Mouse (Mus musculus): ENCODE results near the gene Zbtb16. TPM values are rescaled to one million over a fixed set of nuclear protein-coding genes. Genes with fewer than 3 reads are reported as not detected.

Gene Zbtb16
- polyA plus RNA-seq, 1 experiment from 2014 or later, result 11.3 TPM

DNA sequence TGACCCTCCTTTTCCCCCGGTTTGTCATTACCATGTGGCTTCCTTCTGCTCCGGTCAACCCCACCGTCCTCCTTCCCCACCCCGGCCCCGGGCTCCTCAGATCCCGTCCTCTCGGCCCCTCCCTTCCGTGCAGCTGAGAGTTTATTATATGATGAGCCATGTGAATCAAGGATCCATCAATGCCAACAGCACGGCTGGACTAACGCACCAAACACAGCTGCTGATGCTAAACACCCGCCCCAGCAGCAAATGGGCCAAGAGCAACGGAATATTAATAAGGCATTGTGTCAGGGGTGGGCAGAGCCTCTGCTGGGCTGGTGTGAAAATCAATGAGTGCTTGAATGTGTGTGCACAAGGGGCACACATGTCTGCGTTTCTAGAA lies 173.0 kb downstream of the Zbtb16 start:
- peak overlapping the region; percentile 83 for H3K27ac ChIP-seq (replicated peaks)
- H3K4me3 ChIP-seq, result no peak overlapping the region
- H3K36me3 ChIP-seq, result peaks cover 7% of the 10 kb centered on the region
- peak; percentile 80 for ATAC-seq (ENCODE audit: low FRiP score, low read depth)
- H3K4me2 ChIP-seq (replicated peaks), result peak overlapping the region; percentile 40
- WGBS, result 16% methylated on average over 13 of the region's 13 CpGs
- H3K27me3 ChIP-seq, result 0 out of 2 replicates have a peak, but pooled peaks cover 5% of the 10 kb centered on the region
- peaks cover 30% of the 10 kb centered on the region for H3K4me1 ChIP-seq
- H3K9ac ChIP-seq (replicated peaks), result no peak overlapping the region; the same call in 1 of the 2 replicates
- H3K9me3 ChIP-seq, result peaks cover 5% of the 10 kb centered on the region

DNA sequence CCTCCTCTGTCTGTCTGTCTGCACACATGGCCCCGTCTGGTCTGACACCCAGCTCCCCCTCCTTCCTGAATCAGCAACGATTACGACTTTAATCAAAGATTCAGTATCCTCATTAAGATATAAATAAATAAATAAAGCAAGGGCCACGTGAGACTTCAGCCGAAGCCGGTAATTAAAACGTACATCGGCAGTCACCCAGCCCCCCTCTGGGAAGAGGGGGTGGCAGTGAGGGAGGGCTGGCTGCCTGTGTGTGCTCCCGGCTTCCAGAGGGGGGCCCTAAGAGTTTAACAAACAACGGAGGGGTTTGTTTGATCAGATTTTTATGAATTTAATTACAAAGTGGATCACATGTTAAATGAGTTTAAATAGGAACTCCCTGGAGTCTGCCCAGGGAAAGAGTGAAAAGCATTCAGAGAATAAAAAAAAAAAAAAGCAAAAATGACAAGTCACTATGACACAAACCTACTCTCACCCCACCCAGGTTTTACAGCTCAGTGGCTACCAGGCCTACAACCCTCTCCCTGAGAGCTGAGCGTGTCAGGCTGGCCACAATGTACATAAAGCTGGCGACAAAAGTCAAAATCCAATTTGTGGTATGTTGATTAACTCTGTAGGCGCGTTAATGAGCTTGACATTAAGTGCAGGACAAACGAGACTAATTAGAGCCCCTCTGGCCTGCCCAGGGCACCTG lies 173.5 kb downstream of the Zbtb16 start:
- ATAC-seq (ENCODE audit: low FRiP score, low read depth), result peak; percentile 55
- H3K4me1 ChIP-seq, result peaks cover 30% of the 10 kb centered on the region
- peaks cover 5% of the 10 kb centered on the region for H3K9me3 ChIP-seq
- H3K27me3 ChIP-seq, result 0 out of 2 replicates have a peak, but pooled peaks cover 5% of the 10 kb centered on the region
- H3K4me2 ChIP-seq (replicated peaks), result peak overlapping the region; percentile 40
- peak overlapping the region; percentile 83 for H3K27ac ChIP-seq (replicated peaks)
- WGBS, result 17% methylated on average over 15 of the region's 15 CpGs
- peak overlapping the region; percentile 4 for H3K9ac ChIP-seq (replicated peaks)
- peaks cover 7% of the 10 kb centered on the region for H3K36me3 ChIP-seq
- H3K4me3 ChIP-seq, result no peak overlapping the region

GRCm38 (mm10) chr9:48661225-48662023 lies 174.6 kb downstream of the Zbtb16 start:
- Histone ChIP-seq H3K4me3 (no peak overlapping the region), H3K27ac (replicated peaks) (peak overlapping the region; percentile 83), H3K4me1 (peaks cover 32% of the 10 kb centered on the region), H3K27me3 (0 out of 2 replicates have a peak, but pooled peaks cover 5% of the 10 kb centered on the region), H3K36me3 (peaks cover 7% of the 10 kb centered on the region), H3K9me3 (peaks cover 5% of the 10 kb centered on the region), H3K9ac (replicated peaks) (0 out of 2 replicates have a peak overlapping the region, but pooled peaks have one; percentile 4), H3K4me2 (replicated peaks) (no peak overlapping the region)
- WGBS, result 57% methylated on average over 9 of the region's 9 CpGs
- ATAC-seq (ENCODE audit: low FRiP score, low read depth), result 0 out of 2 replicates have a peak, but pooled peaks have one; percentile 7

GRCm38 (mm10) chr9:48655525-48656169 lies 180.4 kb downstream of the Zbtb16 start:
- Histone ChIP-seq H3K36me3 (peaks cover 7% of the 10 kb centered on the region), H3K4me3 (no peak overlapping the region), H3K9me3 (peaks cover 5% of the 10 kb centered on the region), H3K27ac (replicated peaks) (no peak overlapping the region), H3K9ac (replicated peaks) (no peak overlapping the region), H3K4me1 (peaks cover 34% of the 10 kb centered on the region), H3K27me3 (no peaks in the 10 kb centered on the region), H3K4me2 (replicated peaks) (no peak overlapping the region)
- ATAC-seq (ENCODE audit: low FRiP score, low read depth), result no peak
- WGBS, result 26% methylated on average over 5 of the region's 5 CpGs

- peaks cover 43% of the 10 kb centered on the region for H3K4me1 ChIP-seq
- no peak for ATAC-seq (ENCODE audit: low FRiP score, low read depth)
- no peak overlapping the region for H3K4me2 ChIP-seq (replicated peaks)
- H3K27me3 ChIP-seq, result no peaks in the 10 kb centered on the region
- H3K9me3 ChIP-seq, result peaks cover 5% of the 10 kb centered on the region
- 16% methylated on average over 8 of the region's 8 CpGs for WGBS
- no peak overlapping the region for H3K27ac ChIP-seq (replicated peaks)
- no peak overlapping the region for H3K9ac ChIP-seq (replicated peaks)
- peaks cover 6% of the 10 kb centered on the region for H3K36me3 ChIP-seq
- no peak overlapping the region for H3K4me3 ChIP-seq
These were observed 181.3 kb downstream of the Zbtb16 start for GRCm38 (mm10) chr9:48654730-48655129.

GRCm38 (mm10) chr9:48653399-48654070 lies 182.5 kb downstream of the Zbtb16 start:
- WGBS, result 39% methylated on average over 7 of the region's 7 CpGs
- ATAC-seq (ENCODE audit: low FRiP score, low read depth), result no peak
- Histone ChIP-seq H3K4me1 (peaks cover 55% of the 10 kb centered on the region), H3K9ac (replicated peaks) (no peak overlapping the region), H3K36me3 (no peaks in the 10 kb centered on the region), H3K27me3 (no peaks in the 10 kb centered on the region), H3K9me3 (no peaks in the 10 kb centered on the region), H3K4me2 (replicated peaks) (no peak overlapping the region), H3K4me3 (no peak overlapping the region), H3K27ac (replicated peaks) (no peak overlapping the region)

DNA sequence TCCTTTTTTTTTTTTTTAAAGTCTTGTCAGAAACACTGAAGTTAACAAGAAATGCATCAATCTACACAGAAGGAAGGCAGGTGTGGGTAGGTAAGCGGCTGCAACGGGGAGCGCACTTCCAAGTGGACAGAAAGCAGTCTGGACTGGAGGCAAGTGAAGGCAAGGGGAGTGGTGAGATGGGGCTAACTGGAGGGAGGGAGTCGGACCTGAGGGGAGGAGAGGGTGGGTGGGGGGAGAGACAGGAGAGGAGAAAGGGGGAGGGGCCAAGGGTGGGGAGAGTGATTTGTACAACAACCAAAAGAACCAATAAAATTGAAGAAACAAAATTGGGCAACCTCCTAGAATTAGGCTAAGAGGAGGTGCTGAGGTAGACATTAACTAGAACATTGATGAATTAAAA lies 184.0 kb downstream of the Zbtb16 start:
- H3K27me3 ChIP-seq, result 0 out of 2 replicates have a peak, but pooled peaks cover 2% of the 10 kb centered on the region
- no peaks in the 10 kb centered on the region for H3K36me3 ChIP-seq
- no peak overlapping the region for H3K9ac ChIP-seq (replicated peaks)
- no peak overlapping the region for H3K4me2 ChIP-seq (replicated peaks)
- H3K27ac ChIP-seq (replicated peaks), result no peak overlapping the region
- peaks cover 70% of the 10 kb centered on the region for H3K4me1 ChIP-seq
- no peak for ATAC-seq (ENCODE audit: low FRiP score, low read depth)
- WGBS, result 29% methylated on average over 4 of the region's 4 CpGs
- H3K9me3 ChIP-seq, result no peaks in the 10 kb centered on the region
- H3K4me3 ChIP-seq, result no peak overlapping the region

DNA sequence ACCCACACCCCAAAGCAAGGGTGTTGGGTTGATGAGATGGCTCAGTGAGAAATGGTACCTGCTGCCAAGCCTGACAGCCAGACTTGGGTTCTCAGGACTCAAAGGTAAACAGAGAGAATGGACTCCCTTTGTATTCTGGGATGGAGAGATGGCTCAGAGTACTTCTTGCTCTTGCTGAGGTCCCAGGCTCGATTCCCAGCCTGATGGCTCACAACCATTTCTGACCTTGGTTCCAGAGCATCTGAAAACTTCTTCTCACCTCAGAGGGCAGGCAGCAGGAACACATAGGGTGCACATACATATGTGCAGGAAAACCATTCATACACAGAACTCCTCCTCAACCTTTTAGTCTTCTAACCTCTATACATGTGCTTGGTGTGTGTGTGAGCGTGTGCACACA lies 185.2 kb downstream of the Zbtb16 start:
- no peak overlapping the region for H3K27ac ChIP-seq (replicated peaks)
- no peaks in the 10 kb centered on the region for H3K36me3 ChIP-seq
- H3K4me2 ChIP-seq (replicated peaks), result no peak overlapping the region
- no peaks in the 10 kb centered on the region for H3K9me3 ChIP-seq
- 72% methylated on average over 2 of the region's 2 CpGs for WGBS
- H3K4me3 ChIP-seq, result no peak overlapping the region
- H3K27me3 ChIP-seq, result 0 out of 2 replicates have a peak, but pooled peaks cover 5% of the 10 kb centered on the region
- peaks cover 70% of the 10 kb centered on the region for H3K4me1 ChIP-seq
- H3K9ac ChIP-seq (replicated peaks), result no peak overlapping the region
- no peak for ATAC-seq (ENCODE audit: low FRiP score, low read depth)

DNA sequence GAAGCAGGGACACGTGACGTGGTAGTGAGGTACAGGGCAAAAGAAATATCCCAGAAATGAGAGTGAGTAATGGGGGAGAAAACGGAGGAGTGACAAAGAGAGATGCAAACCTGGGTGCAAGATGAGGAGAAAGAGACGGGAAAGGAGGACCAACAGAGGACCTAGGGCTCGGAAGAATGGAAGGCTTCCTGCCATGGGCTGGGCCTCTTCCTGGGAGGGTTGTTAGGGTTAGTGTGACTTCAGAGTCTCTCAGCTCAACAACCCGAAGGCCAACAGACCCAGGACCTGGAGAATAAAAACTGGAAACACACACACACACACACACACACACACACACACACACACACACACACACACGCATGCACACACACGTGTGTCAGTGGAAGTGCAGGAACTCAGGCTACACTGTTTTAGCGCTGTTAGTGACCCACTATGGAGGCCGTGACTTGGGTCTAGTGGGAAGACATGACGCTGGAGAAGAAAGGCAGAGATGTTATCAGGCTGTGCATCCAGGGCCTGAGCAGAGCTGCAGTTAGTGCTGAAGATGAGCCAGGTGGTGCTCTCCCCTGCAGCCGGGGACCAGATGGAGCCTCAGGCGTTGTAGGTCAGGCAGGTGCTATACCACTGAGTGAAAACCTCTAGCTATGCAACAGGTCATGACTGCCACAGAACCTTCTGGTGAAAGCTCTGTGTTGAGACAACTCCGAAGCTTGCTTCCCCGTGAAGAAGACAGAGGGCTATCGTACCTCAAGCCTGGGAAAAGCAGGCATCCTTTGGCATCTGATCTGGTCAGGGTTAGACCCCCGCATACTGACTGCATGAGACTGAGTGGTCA lies 186.0 kb downstream of the Zbtb16 start:
- Histone ChIP-seq H3K9me3 (no peaks in the 10 kb centered on the region), H3K27me3 (0 out of 2 replicates have a peak, but pooled peaks cover 5% of the 10 kb centered on the region), H3K4me3 (no peak overlapping the region), H3K36me3 (no peaks in the 10 kb centered on the region), H3K4me1 (peaks cover 65% of the 10 kb centered on the region), H3K4me2 (replicated peaks) (peak overlapping the region; percentile 48), H3K27ac (replicated peaks) (peak overlapping the region; percentile 86), H3K9ac (replicated peaks) (0 out of 2 replicates have a peak overlapping the region, but pooled peaks have one; percentile 20)
- 26% methylated on average over 16 of the region's 17 CpGs for WGBS
- no peak for ATAC-seq (ENCODE audit: low FRiP score, low read depth)

DNA sequence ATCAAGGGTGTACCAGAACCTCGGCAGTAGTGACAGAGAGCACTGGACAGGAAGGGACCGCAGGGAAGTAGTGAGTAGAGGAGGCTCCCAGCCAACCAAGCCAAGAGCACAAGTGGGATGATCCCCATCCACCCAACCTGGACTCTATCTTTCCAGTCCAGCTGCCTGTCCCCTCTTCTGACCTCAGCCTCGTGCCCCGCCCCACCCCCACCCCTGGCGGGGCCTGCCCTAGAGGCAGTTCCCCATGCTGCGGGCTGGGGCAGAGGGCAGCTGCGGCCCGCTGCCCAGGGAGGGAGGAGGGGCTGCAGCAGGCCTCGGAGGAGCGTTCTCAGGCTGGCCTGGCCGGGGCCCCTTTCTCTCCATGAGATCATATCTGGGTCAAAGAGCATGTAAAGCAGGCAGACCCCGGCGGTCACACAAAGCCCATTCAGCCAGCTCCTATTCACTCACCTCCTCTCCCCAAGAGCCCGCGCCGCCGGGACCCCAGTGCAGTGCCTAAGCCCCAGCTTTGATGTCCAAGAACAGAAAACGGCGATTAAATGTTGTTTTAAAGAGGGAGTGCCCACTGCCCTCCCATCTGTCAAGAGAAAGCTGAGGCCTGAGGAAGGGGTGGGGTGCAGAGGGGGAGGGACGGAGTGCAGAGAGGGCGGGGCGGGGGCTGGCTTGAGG lies 186.8 kb downstream of the Zbtb16 start:
- Histone ChIP-seq H3K9ac (replicated peaks) (peak overlapping the region; percentile 16; the same call in 1 of the 2 replicates), H3K4me3 (peak overlapping the region; percentile 21), H3K27ac (replicated peaks) (peak overlapping the region; percentile 86)

More for the DNA sequence above, 186.8 kb downstream of the Zbtb16 start:
- under 1% methylated on average over 18 of the region's 22 CpGs for WGBS
- ATAC-seq (ENCODE audit: low FRiP score, low read depth), result peak; percentile 83
- peaks cover 3% of the 10 kb centered on the region; the same call in 1 of the 2 replicates for H3K9me3 ChIP-seq
- H3K36me3 ChIP-seq, result no peaks in the 10 kb centered on the region
- peaks cover 58% of the 10 kb centered on the region for H3K4me1 ChIP-seq
- H3K27me3 ChIP-seq, result 0 out of 2 replicates have a peak, but pooled peaks cover 5% of the 10 kb centered on the region
- H3K4me2 ChIP-seq (replicated peaks), result peak overlapping the region; percentile 48

All from midbrain, embryonic 12.5 days (tissue).